Mouse (Mus musculus): Measurements from ENCODE around the gene Il20rb. TPM values are rescaled to one million over a fixed set of nuclear protein-coding genes. Genes with fewer than 3 reads are reported as not detected.

Gene Il20rb
- total and polyA plus RNA-seq, 2 experiments from 2014 or later, result 0.99 to 2.5 TPM

DNA sequence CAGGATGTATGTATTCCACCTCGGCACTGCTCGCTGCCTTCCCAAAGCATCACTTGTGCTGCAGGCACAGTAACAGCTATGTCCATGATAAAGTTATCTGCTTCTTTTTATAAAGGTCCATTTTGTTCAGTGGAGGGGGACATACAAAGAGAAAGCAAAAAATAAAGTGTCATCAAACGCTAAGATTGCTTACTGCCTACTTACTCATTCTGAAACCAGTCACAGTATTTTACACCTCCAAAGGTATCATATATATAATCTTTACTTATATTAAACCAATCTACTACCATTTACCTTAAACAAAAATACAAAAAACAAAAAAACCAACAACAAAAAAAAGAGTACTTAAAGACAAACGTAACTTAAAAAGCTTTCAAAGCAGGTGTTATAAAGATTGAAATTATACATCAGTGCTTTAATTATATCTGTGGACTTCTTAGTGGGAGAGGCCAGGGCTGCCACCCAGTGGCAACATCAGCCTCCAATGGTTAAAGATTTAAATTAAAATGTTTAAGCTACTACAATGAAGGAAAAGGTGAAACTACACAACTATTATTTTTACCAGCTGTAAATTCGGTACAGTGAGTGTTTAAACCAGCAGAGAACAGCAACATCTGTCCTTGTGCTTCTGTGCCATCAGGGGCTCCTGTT, 7.1 kb upstream of the Il20rb start:
- ATAC-seq (ENCODE audit: low FRiP score) (no peak), DNase-seq (ENCODE audit: low spot score) (no peak)
- Histone ChIP-seq H3K27me3 (ENCODE audit: insufficient read depth, low read length) (no peaks in the 10 kb centered on the region), H3K27ac (ENCODE audit: low read depth, low read length) (no peak overlapping the region), H3K4me3 (ENCODE audit: low read depth, low read length) (no peak overlapping the region), H3K4me1 (ENCODE audit: insufficient read depth, low read length) (no peaks in the 10 kb centered on the region), H3K36me3 (ENCODE audit: insufficient read depth, low read length) (no peaks in the 10 kb centered on the region), H3K9me3 (ENCODE audit: low read length) (no peaks in the 10 kb centered on the region), H3K4me2 (ENCODE audit: low read depth, low read length, poor library complexity, severe bottlenecking) (no peak overlapping the region), H3K9ac (replicated peaks; ENCODE audit: low read length, poor library complexity, severe bottlenecking) (no peak overlapping the region)
- WGBS, result 92% methylated on average over 5 of the region's 5 CpGs
- TF ChIP-seq CTCF (IDR thresholded peaks at IDR 0.05), result peak; percentile 45

- Histone ChIP-seq H3K36me3 (ENCODE audit: insufficient read depth, low read length) (no peaks in the 10 kb centered on the region), H3K4me1 (ENCODE audit: insufficient read depth, low read length) (no peaks in the 10 kb centered on the region), H3K4me3 (ENCODE audit: low read depth, low read length) (no peak overlapping the region), H3K4me2 (ENCODE audit: low read depth, low read length, poor library complexity, severe bottlenecking) (no peak overlapping the region), H3K27me3 (ENCODE audit: insufficient read depth, low read length) (no peaks in the 10 kb centered on the region), H3K9me3 (ENCODE audit: low read length) (no peaks in the 10 kb centered on the region), H3K27ac (ENCODE audit: low read depth, low read length) (no peak overlapping the region), H3K9ac (replicated peaks; ENCODE audit: low read length, poor library complexity, severe bottlenecking) (no peak overlapping the region)
- 98% methylated on average over 1 of the region's 1 CpGs for WGBS
- ATAC-seq (ENCODE audit: low FRiP score) (no peak), DNase-seq (ENCODE audit: low spot score) (no peak)
- TF ChIP-seq CTCF (IDR thresholded peaks at IDR 0.05), result no peak
Observed at GRCm38 (mm10) chr9:100491424-100491823, 4.8 kb upstream of the Il20rb start.

- no peak overlapping the region for H3K4me3 ChIP-seq (ENCODE audit: low read depth, low read length)
- no peaks in the 10 kb centered on the region for H3K36me3 ChIP-seq (ENCODE audit: insufficient read depth, low read length)
- ATAC-seq (ENCODE audit: low FRiP score), result no peak
- H3K4me2 ChIP-seq (ENCODE audit: low read depth, low read length, poor library complexity, severe bottlenecking), result no peak overlapping the region
- H3K27me3 ChIP-seq (ENCODE audit: insufficient read depth, low read length), result no peaks in the 10 kb centered on the region
- no peak for DNase-seq (ENCODE audit: low spot score)
- H3K4me1 ChIP-seq (ENCODE audit: insufficient read depth, low read length), result no peaks in the 10 kb centered on the region
- TF ChIP-seq CTCF (IDR thresholded peaks at IDR 0.05), result no peak
- H3K9ac ChIP-seq (replicated peaks; ENCODE audit: low read length, poor library complexity, severe bottlenecking), result no peak overlapping the region
- H3K27ac ChIP-seq (ENCODE audit: low read depth, low read length), result no peak overlapping the region
- over 99% methylated on average over 6 of the region's 6 CpGs for WGBS
- no peaks in the 10 kb centered on the region for H3K9me3 ChIP-seq (ENCODE audit: low read length)
Observed at GRCm38 (mm10) chr9:100488969-100489368, 2.4 kb upstream of the Il20rb start.

DNA sequence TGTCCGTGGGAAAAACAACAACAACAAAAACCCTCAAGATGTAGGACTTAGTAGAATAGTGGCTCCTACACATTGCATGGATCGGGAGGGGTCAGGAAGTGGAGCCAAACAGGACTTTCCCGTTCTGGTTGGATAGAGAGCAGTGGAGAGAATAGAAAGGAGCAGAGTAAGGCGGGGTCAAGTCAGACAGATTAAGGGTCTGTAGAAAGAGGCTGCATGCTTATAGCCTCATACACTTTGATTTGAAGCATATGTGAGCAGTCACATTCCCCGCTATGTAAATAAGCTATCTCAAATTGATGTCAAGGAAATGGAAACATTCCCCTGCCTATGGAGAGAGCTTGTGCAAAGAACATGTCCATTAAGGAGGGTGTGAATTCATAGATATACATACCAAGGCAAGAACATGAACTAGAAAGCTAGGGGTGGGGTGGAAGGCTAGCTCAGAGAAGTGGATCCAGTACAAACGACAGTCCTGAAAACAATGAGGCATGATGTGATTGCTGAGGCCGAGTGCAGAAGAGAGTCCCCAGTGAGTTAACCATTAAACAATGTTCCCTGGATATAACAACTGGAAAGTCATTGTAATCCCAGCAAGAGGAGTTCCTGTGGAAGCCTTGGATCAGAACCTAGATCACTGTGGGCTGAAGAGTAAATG, 1.6 kb upstream of the Il20rb start:
- Histone ChIP-seq H3K27ac (ENCODE audit: low read depth, low read length) (no peak overlapping the region), H3K27me3 (ENCODE audit: insufficient read depth, low read length) (no peaks in the 10 kb centered on the region), H3K9me3 (ENCODE audit: low read length) (no peaks in the 10 kb centered on the region), H3K9ac (replicated peaks; ENCODE audit: low read length, poor library complexity, severe bottlenecking) (no peak overlapping the region), H3K4me2 (ENCODE audit: low read depth, low read length, poor library complexity, severe bottlenecking) (no peak overlapping the region), H3K4me3 (ENCODE audit: low read depth, low read length) (no peak overlapping the region), H3K4me1 (ENCODE audit: insufficient read depth, low read length) (no peaks in the 10 kb centered on the region), H3K36me3 (ENCODE audit: insufficient read depth, low read length) (no peaks in the 10 kb centered on the region)
- ATAC-seq (ENCODE audit: low FRiP score) (no peak), DNase-seq (ENCODE audit: low spot score) (no peak)
- WGBS, result 78% methylated on average over 7 of the region's 7 CpGs
- no peak for TF ChIP-seq CTCF (IDR thresholded peaks at IDR 0.05)

DNA sequence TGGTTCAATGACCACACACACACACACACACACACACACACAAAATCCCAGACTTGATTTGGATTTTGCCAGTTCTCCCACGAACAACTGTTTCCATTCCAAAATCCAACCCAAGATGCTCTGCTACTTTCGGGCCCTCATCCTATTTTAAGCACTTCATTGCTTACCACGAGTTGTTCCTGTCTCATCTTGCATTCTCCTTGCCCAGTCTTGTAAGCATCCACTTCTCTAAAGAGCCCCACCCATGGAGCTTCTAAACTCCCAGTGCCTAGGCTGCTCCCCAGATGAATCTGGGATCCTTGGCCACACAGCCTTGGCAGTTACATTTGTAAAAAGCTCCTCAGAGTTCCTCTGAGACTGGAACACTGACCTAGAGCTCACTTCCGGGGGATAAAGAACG, 3.3 kb downstream of the Il20rb start:
- no peak overlapping the region for H3K27ac ChIP-seq (ENCODE audit: low read depth, low read length)
- H3K4me2 ChIP-seq (ENCODE audit: low read depth, low read length, poor library complexity, severe bottlenecking), result no peak overlapping the region
- no peaks in the 10 kb centered on the region for H3K4me1 ChIP-seq (ENCODE audit: insufficient read depth, low read length)
- 90% methylated on average over 5 of the region's 5 CpGs for WGBS
- TF ChIP-seq CTCF (IDR thresholded peaks at IDR 0.05), result no peak
- no peak overlapping the region for H3K9ac ChIP-seq (replicated peaks; ENCODE audit: low read length, poor library complexity, severe bottlenecking)
- H3K27me3 ChIP-seq (ENCODE audit: insufficient read depth, low read length), result no peaks in the 10 kb centered on the region
- no peak overlapping the region for H3K4me3 ChIP-seq (ENCODE audit: low read depth, low read length)
- ATAC-seq (ENCODE audit: low FRiP score) (no peak), DNase-seq (ENCODE audit: low spot score) (no peak)
- no peaks in the 10 kb centered on the region for H3K9me3 ChIP-seq (ENCODE audit: low read length)
- H3K36me3 ChIP-seq (ENCODE audit: insufficient read depth, low read length), result no peaks in the 10 kb centered on the region

GRCm38 (mm10) chr9:100481626-100482025, 5.0 kb downstream of the Il20rb start:
- DNase-seq (ENCODE audit: low spot score) (peak; percentile 37), ATAC-seq (ENCODE audit: low FRiP score) (no peak)
- Histone ChIP-seq H3K4me2 (ENCODE audit: low read depth, low read length, poor library complexity, severe bottlenecking) (no peak overlapping the region), H3K36me3 (ENCODE audit: insufficient read depth, low read length) (no peaks in the 10 kb centered on the region), H3K4me1 (ENCODE audit: insufficient read depth, low read length) (no peaks in the 10 kb centered on the region), H3K4me3 (ENCODE audit: low read depth, low read length) (no peak overlapping the region), H3K9ac (replicated peaks; ENCODE audit: low read length, poor library complexity, severe bottlenecking) (no peak overlapping the region), H3K27me3 (ENCODE audit: insufficient read depth, low read length) (no peaks in the 10 kb centered on the region), H3K9me3 (ENCODE audit: low read length) (no peaks in the 10 kb centered on the region), H3K27ac (ENCODE audit: low read depth, low read length) (no peak overlapping the region)
- no peak for TF ChIP-seq CTCF (IDR thresholded peaks at IDR 0.05)
- WGBS, result 69% methylated on average over 6 of the region's 6 CpGs

All from midbrain, postnatal 0 days (tissue).